Mouse (Mus musculus) liver, embryonic 14.5 days (tissue): ENCODE results near the gene Btbd11. TPM values are rescaled to one million over a fixed set of nuclear protein-coding genes. Genes with fewer than 3 reads are reported as not detected.

Source experiments
- ATAC-seq: fragments of 200-750 bp; cut with Nextera tagmentation; 2 replicates; pipeline ENCODE4 v1.8.0; 2017; ENCODE audit warnings: moderate number of reproducible peaks, mild to moderate bottlenecking, moderate library complexity; ENCODE audit not compliant: insufficient read depth
- DNase-seq, 3 experiments: peaks; one replicate each; pipeline ENCODE4 v3.0.0-alpha.2; 2012 to 2013; ENCODE audit warnings: low read depth in 3 of 3, low spot score in 3 of 3
- H3K27ac ChIP-seq: fragments of 300-500 bp; sonication (generic); 2 replicates; pipeline ENCODE4 v1.5.1; 2014; ENCODE audit warnings: moderate library complexity, mild to moderate bottlenecking, control low read depth, inconsistent platforms
- H3K27me3 ChIP-seq: fragments of 300-500 bp; sonication (generic); 2 replicates; pipeline ENCODE4 v1.6.1; 2014; ENCODE audit warnings: mild to moderate bottlenecking, low read length, moderate library complexity; ENCODE audit not compliant: control insufficient read depth, insufficient read depth
- H3K36me3 ChIP-seq: fragments of 300-500 bp; sonication (generic); replicated peaks from 2 replicates; pipeline ENCODE4 v1.6.1; 2014; ENCODE audit warnings: low read depth; ENCODE audit not compliant: control insufficient read depth, insufficient read depth
- H3K4me1 ChIP-seq, 2 experiments: fragments of 200-500 bp in 1 of 2; fragments of 300-500 bp in 1 of 2; sonication (generic) in 1 of 2; replicated peaks; 2 replicates each; pipeline ENCODE4 v1.6.1; 2012 to 2014; ENCODE audit warnings: antibody characterized with exemption in 1 of 2, inconsistent platforms in 1 of 2, low read length in 1 of 2; ENCODE audit not compliant: control insufficient read depth in 2 of 2, insufficient read depth in 2 of 2
- H3K4me2 ChIP-seq: fragments of 300-500 bp; sonication (generic); 2 replicates; pipeline ENCODE4 v1.6.1; 2014; ENCODE audit warnings: low read depth, mild to moderate bottlenecking, control low read depth, moderate library complexity
- H3K4me3 ChIP-seq, 2 experiments: fragments of 200-500 bp in 1 of 2; fragments of 300-500 bp in 1 of 2; sonication (generic) in 1 of 2; 2 replicates each; pipeline ENCODE4 v1.5.1; 2012 to 2014; ENCODE audit warnings: low read depth in 2 of 2, low read length in 2 of 2, mild to moderate bottlenecking in 2 of 2, control low read depth in 1 of 2, inconsistent platforms in 1 of 2, moderate library complexity in 1 of 2; ENCODE audit not compliant: insufficient read depth in 1 of 2
- H3K9ac ChIP-seq: fragments of 300-500 bp; sonication (generic); replicated peaks from 2 replicates; pipeline ENCODE4 v1.6.1; 2014; ENCODE audit warnings: mild to moderate bottlenecking, control low read depth, moderate library complexity
- H3K9me3 ChIP-seq: fragments of 300-500 bp; sonication (generic); 2 replicates; pipeline ENCODE4 v1.6.1; 2016; ENCODE audit warnings: low read length, mixed read lengths; ENCODE audit not compliant: control insufficient read depth
- CTCF ChIP-seq: IDR thresholded peaks from 2 replicates; pipeline ENCODE4 v1.5.1; 2016; ENCODE audit warnings: antibody characterized with exemption, low read depth, control low read depth
- EP300 ChIP-seq: IDR thresholded peaks from 2 replicates; pipeline ENCODE4 v1.6.1; 2016; ENCODE audit warnings: antibody characterized with exemption, low read depth
- WGBS: fragments of 180-500 bp; shearing (Covaris S2); extraction: QIAGEN DNeasy Blood & Tissue Kit; methylation state at CpG from one replicate; pipeline ENCODE4 v1.1.7; 2014; ENCODE audit not compliant: insufficient replicate concordance; 5-methylcytosine and 5-hydroxymethylcytosine counted together
- polyA plus RNA-seq, 2 experiments: library from polyadenylated mRNA; depleted of rRNA in 1 of 2; stranded (reverse) in 1 of 2; unstranded in 1 of 2; fragments of >200 nt; fragmentation: Nextera tagmentation in 1 of 2; extraction: Ambion mirVana in 1 of 2; gene quantifications; 2 replicates each; pipeline versions ENCODE4 v1.2.1 to v1.2.3; 2012 to 2014

Btbd11 gene
- polyA plus RNA-seq, 2 experiments, result 0.22 to 0.32 TPM

GRCm38 (mm10) chr10:85533192-85533710 lies 146.6 kb downstream of the Btbd11 start:
- H3K4me1 ChIP-seq, result no peaks in the 10 kb centered on the region
- DNase-seq (no peak), ATAC-seq (no peak)
- no peaks in the 10 kb centered on the region for H3K27me3 ChIP-seq
- H3K4me2 ChIP-seq, result no peak overlapping the region
- H3K9me3 ChIP-seq, result no peaks in the 10 kb centered on the region
- no peaks in the 10 kb centered on the region for H3K36me3 ChIP-seq
- WGBS, result 54% methylated on average over 7 of the region's 7 CpGs
- TF ChIP-seq EP300, result no peak
- TF ChIP-seq CTCF, result no peak
- H3K27ac ChIP-seq, result no peak overlapping the region
- H3K9ac ChIP-seq, result no peak overlapping the region
- no peak overlapping the region for H3K4me3 ChIP-seq

- ATAC-seq, result no peak
- no peaks in the 10 kb centered on the region for H3K27me3 ChIP-seq
- no peak overlapping the region for H3K4me3 ChIP-seq
- WGBS, result 62% methylated on average over 11 of the region's 11 CpGs
- TF ChIP-seq CTCF, result no peak
- TF ChIP-seq EP300, result no peak
- no peaks in the 10 kb centered on the region for H3K4me1 ChIP-seq
- no peaks in the 10 kb centered on the region for H3K9me3 ChIP-seq
- no peak overlapping the region for H3K4me2 ChIP-seq
- no peaks in the 10 kb centered on the region for H3K36me3 ChIP-seq
- H3K27ac ChIP-seq, result no peak overlapping the region
- no peak overlapping the region for H3K9ac ChIP-seq
- no peak for DNase-seq
Measured at GRCm38 (mm10) chr10:85538051-85538753, 151.6 kb downstream of the Btbd11 start.

- no peak for TF ChIP-seq EP300
- TF ChIP-seq CTCF, result no peak
- Histone ChIP-seq H3K9ac (no peak overlapping the region), H3K9me3 (no peaks in the 10 kb centered on the region), H3K27me3 (no peaks in the 10 kb centered on the region), H3K27ac (no peak overlapping the region), H3K4me1 (no peaks in the 10 kb centered on the region), H3K4me3 (no peak overlapping the region), H3K36me3 (no peaks in the 10 kb centered on the region), H3K4me2 (no peak overlapping the region)
- DNase-seq (no peak), ATAC-seq (no peak)
- 44% methylated on average over 8 of the region's 8 CpGs for whole genome bisulfite sequencing
Measured at GRCm38 (mm10) chr10:85539510-85540120, 153.0 kb downstream of the Btbd11 start.

- no peaks in the 10 kb centered on the region for H3K27me3 ChIP-seq
- H3K36me3 ChIP-seq, result no peaks in the 10 kb centered on the region
- no peaks in the 10 kb centered on the region for H3K9me3 ChIP-seq
- DNase-seq (no peak), ATAC-seq (no peak)
- no peak overlapping the region for H3K4me3 ChIP-seq
- TF ChIP-seq CTCF (no peak), EP300 (no peak)
- no peaks in the 10 kb centered on the region for H3K4me1 ChIP-seq
- H3K27ac ChIP-seq, result no peak overlapping the region
- H3K9ac ChIP-seq, result no peak overlapping the region
- WGBS, result 66% methylated on average over 13 of the region's 13 CpGs
- H3K4me2 ChIP-seq, result no peak overlapping the region
Measured at GRCm38 (mm10) chr10:85540311-85541093, 153.9 kb downstream of the Btbd11 start.

- no peak for ATAC-seq
- no peak overlapping the region for H3K9ac ChIP-seq
Measured at GRCm38 (mm10) chr10:85541481-85541880, 154.9 kb downstream of the Btbd11 start.

More at GRCm38 (mm10) chr10:85541481-85541880, 154.9 kb downstream of the Btbd11 start:
- Histone ChIP-seq H3K9me3 (no peaks in the 10 kb centered on the region), H3K27ac (no peak overlapping the region), H3K4me2 (no peak overlapping the region), H3K4me3 (no peak overlapping the region), H3K36me3 (no peaks in the 10 kb centered on the region), H3K27me3 (no peaks in the 10 kb centered on the region), H3K4me1 (no peaks in the 10 kb centered on the region)
- WGBS, result 53% methylated on average over 3 of the region's 3 CpGs
- no peak for DNase-seq
- no peak for TF ChIP-seq CTCF
- TF ChIP-seq EP300, result no peak
